Mouse (Mus musculus): ENCODE measurements around the gene Avpr1b. TPM values are rescaled to one million over a fixed set of nuclear protein-coding genes. Genes with fewer than 3 reads are reported as not detected.

Avpr1b gene
- polyA plus RNA-seq, 2 experiments = not detected

- TF ChIP-seq POLR2A (IDR thresholded peaks at IDR 0.05; ENCODE audit: borderline replicate concordance, extremely low read depth, insufficient read depth, insufficient read length) = no peak
- WGBS = 81% methylated on average over 2 of the region's 2 CpGs
- H3K4me3 ChIP-seq (replicated peaks; ENCODE audit: low read length) = no peak overlapping the region
- ATAC-seq (ENCODE audit: low FRiP score, low read depth) (no peak), DNase-seq (ENCODE audit: low spot score) (no peak)
- H3K9ac ChIP-seq (ENCODE audit: low read depth, low read length, severe bottlenecking) = no peak overlapping the region
- H3K36me3 ChIP-seq (ENCODE audit: control insufficient read depth, insufficient read depth, low read length) = no peaks in the 10 kb centered on the region
- no peak overlapping the region for H3K27ac ChIP-seq (replicated peaks; ENCODE audit: low read depth, low read length)
- H3K9me3 ChIP-seq (ENCODE audit: control insufficient read depth, low read length) = no peaks in the 10 kb centered on the region
- no peak overlapping the region for H3K4me2 ChIP-seq (replicated peaks; ENCODE audit: low read depth, low read length, severe bottlenecking)
- no peaks in the 10 kb centered on the region for H3K4me1 ChIP-seq (ENCODE audit: control insufficient read depth, insufficient read depth, low read length)
- H3K27me3 ChIP-seq (ENCODE audit: control insufficient read depth, insufficient read depth, low read length) = no peaks in the 10 kb centered on the region
These were observed 7.7 kb downstream of the Avpr1b start for GRCm38 (mm10) chr1:131606719-131607118.

DNA sequence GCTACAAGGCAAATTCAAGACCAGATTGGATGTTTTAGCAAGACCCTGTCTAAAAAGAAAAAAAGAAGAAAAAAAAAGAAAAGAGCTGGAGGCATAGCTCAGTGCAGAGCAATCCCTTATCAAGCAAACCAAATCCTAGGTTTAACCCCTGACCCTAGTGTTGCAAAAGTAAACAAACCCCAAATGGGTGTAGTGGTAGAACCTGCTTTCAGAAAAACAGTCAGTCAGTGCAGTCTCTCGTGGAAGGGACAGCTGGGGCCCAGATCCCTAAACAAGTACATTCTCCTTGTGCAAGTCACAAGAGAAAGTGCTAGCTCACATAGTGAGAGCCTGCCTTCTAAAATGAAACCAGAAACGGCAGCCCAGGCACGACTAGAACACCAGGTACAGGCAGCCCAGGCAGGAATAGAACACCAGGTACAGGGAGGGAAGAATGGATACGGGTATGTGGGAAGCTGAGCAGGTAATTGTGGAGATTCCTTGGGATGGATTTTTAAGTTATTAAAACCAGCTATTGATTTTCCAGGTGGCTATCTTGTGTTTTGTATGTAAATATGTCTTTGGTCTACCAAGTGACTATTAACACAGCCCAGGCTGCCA lies 13.6 kb downstream of the Avpr1b start:
- no peak for ATAC-seq (ENCODE audit: low FRiP score, low read depth)
- TF ChIP-seq POLR2A (IDR thresholded peaks at IDR 0.05; ENCODE audit: borderline replicate concordance, extremely low read depth, insufficient read depth, insufficient read length) = no peak
- WGBS = 31% methylated on average over 4 of the region's 4 CpGs
- Histone ChIP-seq H3K9me3 (ENCODE audit: control insufficient read depth, low read length) (no peaks in the 10 kb centered on the region), H3K4me3 (replicated peaks; ENCODE audit: low read length) (no peak overlapping the region), H3K4me2 (replicated peaks; ENCODE audit: low read depth, low read length, severe bottlenecking) (no peak overlapping the region), H3K36me3 (ENCODE audit: control insufficient read depth, insufficient read depth, low read length) (no peaks in the 10 kb centered on the region), H3K27ac (replicated peaks; ENCODE audit: low read depth, low read length) (no peak overlapping the region), H3K9ac (ENCODE audit: low read depth, low read length, severe bottlenecking) (no peak overlapping the region), H3K4me1 (ENCODE audit: control insufficient read depth, insufficient read depth, low read length) (no peaks in the 10 kb centered on the region), H3K27me3 (ENCODE audit: control insufficient read depth, insufficient read depth, low read length) (no peaks in the 10 kb centered on the region)
- no peak for DNase-seq (ENCODE audit: low spot score)

GRCm38 (mm10) chr1:131613361-131614133 lies 14.5 kb downstream of the Avpr1b start:
- peak; percentile 70 for DNase-seq (ENCODE audit: low spot score)
- Histone ChIP-seq H3K27ac (replicated peaks; ENCODE audit: low read depth, low read length) (no peak overlapping the region), H3K27me3 (ENCODE audit: control insufficient read depth, insufficient read depth, low read length) (no peaks in the 10 kb centered on the region), H3K4me1 (ENCODE audit: control insufficient read depth, insufficient read depth, low read length) (no peaks in the 10 kb centered on the region), H3K4me3 (replicated peaks; ENCODE audit: low read length) (no peak overlapping the region), H3K4me2 (replicated peaks; ENCODE audit: low read depth, low read length, severe bottlenecking) (no peak overlapping the region), H3K9ac (ENCODE audit: low read depth, low read length, severe bottlenecking) (no peak overlapping the region), H3K36me3 (ENCODE audit: control insufficient read depth, insufficient read depth, low read length) (no peaks in the 10 kb centered on the region), H3K9me3 (ENCODE audit: control insufficient read depth, low read length) (no peaks in the 10 kb centered on the region)
- WGBS = 77% methylated on average over 16 of the region's 16 CpGs
- TF ChIP-seq POLR2A (IDR thresholded peaks at IDR 0.05; ENCODE audit: borderline replicate concordance, extremely low read depth, insufficient read depth, insufficient read length) = no peak
- peak; percentile 47; the same call in 1 of the 2 replicates for ATAC-seq (ENCODE audit: low FRiP score, low read depth)

- WGBS = 77% methylated on average over 6 of the region's 6 CpGs
- Histone ChIP-seq H3K36me3 (ENCODE audit: control insufficient read depth, insufficient read depth, low read length) (no peaks in the 10 kb centered on the region), H3K27ac (replicated peaks; ENCODE audit: low read depth, low read length) (no peak overlapping the region), H3K4me2 (replicated peaks; ENCODE audit: low read depth, low read length, severe bottlenecking) (no peak overlapping the region), H3K9me3 (ENCODE audit: control insufficient read depth, low read length) (no peaks in the 10 kb centered on the region), H3K9ac (ENCODE audit: low read depth, low read length, severe bottlenecking) (no peak overlapping the region), H3K4me3 (replicated peaks; ENCODE audit: low read length) (no peak overlapping the region), H3K4me1 (ENCODE audit: control insufficient read depth, insufficient read depth, low read length) (no peaks in the 10 kb centered on the region), H3K27me3 (ENCODE audit: control insufficient read depth, insufficient read depth, low read length) (no peaks in the 10 kb centered on the region)
- DNase-seq (ENCODE audit: low spot score) = no peak
- ATAC-seq (ENCODE audit: low FRiP score, low read depth) = no peak
- TF ChIP-seq POLR2A (IDR thresholded peaks at IDR 0.05; ENCODE audit: borderline replicate concordance, extremely low read depth, insufficient read depth, insufficient read length) = no peak
These were observed 15.6 kb downstream of the Avpr1b start for GRCm38 (mm10) chr1:131614641-131615040.

DNA sequence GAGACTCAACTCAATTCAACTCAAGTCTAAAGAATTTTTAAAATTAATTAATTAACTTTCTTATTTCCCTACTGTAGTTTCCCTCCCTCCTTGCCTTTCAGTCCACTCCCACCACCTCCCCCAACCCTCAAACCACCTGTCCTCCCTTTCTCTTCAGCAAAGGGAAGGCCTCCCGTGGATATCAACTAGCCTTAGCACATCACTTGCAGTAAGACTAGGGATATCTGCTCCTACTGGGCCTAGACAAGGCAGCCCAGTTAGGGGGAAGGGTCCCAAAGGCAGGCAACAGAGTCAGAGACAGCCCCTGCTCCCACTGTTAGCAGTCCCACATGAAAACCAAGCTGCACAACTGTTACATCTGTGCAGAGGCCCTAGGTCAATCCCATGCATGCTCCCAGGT lies 17.1 kb downstream of the Avpr1b start:
- TF ChIP-seq POLR2A (IDR thresholded peaks at IDR 0.05; ENCODE audit: borderline replicate concordance, extremely low read depth, insufficient read depth, insufficient read length) = no peak
- Histone ChIP-seq H3K4me1 (ENCODE audit: control insufficient read depth, insufficient read depth, low read length) (no peaks in the 10 kb centered on the region), H3K9me3 (ENCODE audit: control insufficient read depth, low read length) (no peaks in the 10 kb centered on the region), H3K27me3 (ENCODE audit: control insufficient read depth, insufficient read depth, low read length) (no peaks in the 10 kb centered on the region), H3K27ac (replicated peaks; ENCODE audit: low read depth, low read length) (no peak overlapping the region), H3K36me3 (ENCODE audit: control insufficient read depth, insufficient read depth, low read length) (no peaks in the 10 kb centered on the region), H3K4me2 (replicated peaks; ENCODE audit: low read depth, low read length, severe bottlenecking) (no peak overlapping the region), H3K4me3 (replicated peaks; ENCODE audit: low read length) (no peak overlapping the region), H3K9ac (ENCODE audit: low read depth, low read length, severe bottlenecking) (no peak overlapping the region)
- ATAC-seq (ENCODE audit: low FRiP score, low read depth) (no peak), DNase-seq (ENCODE audit: low spot score) (no peak)
- WGBS = 73% methylated on average over 1 of the region's 1 CpGs
